Mouse (Mus musculus): ENCODE results near the gene Cpa4. TPM values are rescaled to one million over a fixed set of nuclear protein-coding genes. Genes with fewer than 3 reads are reported as not detected.

The Cpa4 gene
- polyA plus RNA-seq, 1 experiment from 2014 or later = 1.3 TPM

Other genes starting within 250 kb of the Cpa4 start
- 75.0 and 76.3 TPM in 2 replicates for gene Zc3hc1, start 177.3 kb upstream of the Cpa4 start, polyA plus RNA-seq (2016; fragmentation: Nextera tagmentation; extraction: Ambion mirVana)
- gene Klhdc10, start 166.5 kb upstream of the Cpa4 start, polyA plus RNA-seq (2016; fragmentation: Nextera tagmentation; extraction: Ambion mirVana) = 44.0 and 46.0 TPM in 2 replicates
- gene Tmem209, start 58.6 kb upstream of the Cpa4 start, polyA plus RNA-seq (2016; fragmentation: Nextera tagmentation; extraction: Ambion mirVana) = 37.8 and 38.6 TPM in 2 replicates
- 0.14 and 0.33 TPM in 2 replicates for gene Ssmem1, start 58.5 kb upstream of the Cpa4 start, polyA plus RNA-seq (2016; fragmentation: Nextera tagmentation; extraction: Ambion mirVana)
- 4.2 and 7.6 TPM in 2 replicates for gene Cpa2, start 26.8 kb upstream of the Cpa4 start, polyA plus RNA-seq (2016; fragmentation: Nextera tagmentation; extraction: Ambion mirVana)
- 0.22 and 0.33 TPM in 2 replicates for gene Cpa5, start 42.6 kb downstream of the Cpa4 start, polyA plus RNA-seq (2016; fragmentation: Nextera tagmentation; extraction: Ambion mirVana)
- 0.22 and 0.29 TPM in 2 replicates for gene Cpa1, start 70.8 kb downstream of the Cpa4 start, polyA plus RNA-seq (2016; fragmentation: Nextera tagmentation; extraction: Ambion mirVana)
- 23.8 and 26.3 TPM in 2 replicates for gene Cep41, start 125.4 kb downstream of the Cpa4 start, polyA plus RNA-seq (2016; fragmentation: Nextera tagmentation; extraction: Ambion mirVana)
- 1,207 and 1,222 TPM in 2 replicates for gene Mest, start 155.2 kb downstream of the Cpa4 start, polyA plus RNA-seq (2016; fragmentation: Nextera tagmentation; extraction: Ambion mirVana)